In genomic region chr14:54218721-54219120, GRCm38 (mm10) we compare ENCODE assay signal across 23 mouse cellular contexts. TPM values are rescaled to one million over a fixed set of nuclear protein-coding genes. Genes with fewer than 3 reads are reported as not detected.
DNase-seq lines count a peak whose midpoint lies in the region; ATAC-seq lines count a peak whose summit lies in the region.
"Had no signal": no experiment of that assay in that cellular context is flagged by ENCODE, and none has a peak within 500 bp of the region (broad histone marks: within the 10 kb centered on the region; RNA-seq: fewer than 3 reads in every experiment).

No protein-coding gene starts in this region.

- peak overlapping the region; percentile 19; the same call in 1 of the 2 replicates for H3K4me2 ChIP-seq in limb, embryonic 12.5 days
- H3K4me2 ChIP-seq: embryonic facial prominence, embryonic 15.5 days; liver, embryonic 13.5 days; lung, embryonic 14.5 days had no signal

- DNase-seq in embryo, embryonic 11 days: peak; percentile 33
- no peak for DNase-seq in embryo, embryonic 10.5 days (ENCODE audit: low spot score)
- DNase-seq in thymus, postnatal 36 days: peak; percentile 23 to 27
- no peak for DNase-seq in thymus, postnatal 0 days (ENCODE audit: low spot score)
- no peak for DNase-seq in adrenal gland, adult 8-10 months
- DNase-seq in forebrain, embryonic 10.5 days (ENCODE audit: extremely low spot score, low spot score): no peak
- no peak for DNase-seq in lung, postnatal 4 days
- DNase-seq: cerebellum, adult 2 months; cerebellum, postnatal 36 days; gastrocnemius, postnatal 10 days; kidney, adult 8-10 months; kidney, postnatal 14 days; layer of hippocampus, postnatal 36 days; liver, embryonic 13.5 days; lung, embryonic 14.5 days; lung, postnatal 36 days had no signal

- no peaks in the 10 kb centered on the region for H3K9me3 ChIP-seq in limb, embryonic 12.5 days
- no peaks in the 10 kb centered on the region for H3K9me3 ChIP-seq in forebrain, embryonic 10.5 days
- H3K9me3 ChIP-seq: embryonic facial prominence, embryonic 15.5 days; G1E; heart, embryonic 10.5 days; hindbrain, embryonic 10.5 days; liver, embryonic 13.5 days; midbrain, embryonic 10.5 days had no signal

- no peak overlapping the region for H3K27ac ChIP-seq in limb, embryonic 12.5 days
- no peak overlapping the region for H3K27ac ChIP-seq in forebrain, embryonic 10.5 days
- H3K27ac ChIP-seq: embryonic facial prominence, embryonic 15.5 days; layer of hippocampus, adult 2 months; liver, embryonic 13.5 days had no signal

- peaks cover 19% of the 10 kb centered on the region for H3K4me1 ChIP-seq in limb, embryonic 12.5 days (replicated peaks)
- peaks cover 12% of the 10 kb centered on the region for H3K4me1 ChIP-seq in forebrain, embryonic 10.5 days

- ATAC-seq in limb, embryonic 12.5 days (ENCODE audit: insufficient number of reproducible peaks, insufficient read depth, low FRiP score, low TSS enrichment, low read depth): no peak

- no peaks in the 10 kb centered on the region for H3K27me3 ChIP-seq in limb, embryonic 12.5 days
- H3K27me3 ChIP-seq in forebrain, embryonic 10.5 days (ENCODE audit: poor library complexity, severe bottlenecking): no peaks in the 10 kb centered on the region; the same call in 1 of the 2 replicates
- H3K27me3 ChIP-seq: embryonic facial prominence, embryonic 15.5 days had no signal

- no peak overlapping the region for H3K4me3 ChIP-seq in limb, embryonic 12.5 days (replicated peaks)
- H3K4me3 ChIP-seq in forebrain, embryonic 10.5 days: no peak overlapping the region
- H3K4me3 ChIP-seq: embryonic facial prominence, embryonic 15.5 days; heart, embryonic 10.5 days; hindbrain, embryonic 10.5 days; layer of hippocampus, adult 2 months; liver, embryonic 13.5 days; midbrain, embryonic 10.5 days had no signal

- no peak overlapping the region for H3K9ac ChIP-seq in limb, embryonic 12.5 days (replicated peaks)
- H3K9ac ChIP-seq: embryonic facial prominence, embryonic 15.5 days; liver, embryonic 13.5 days; lung, embryonic 14.5 days had no signal

- H3K36me3 ChIP-seq in limb, embryonic 12.5 days: no peaks in the 10 kb centered on the region
- H3K36me3 ChIP-seq in forebrain, embryonic 10.5 days (replicated peaks): no peaks in the 10 kb centered on the region
- H3K36me3 ChIP-seq: embryonic facial prominence, embryonic 15.5 days; G1E; heart, embryonic 10.5 days; hindbrain, embryonic 10.5 days; liver, embryonic 13.5 days; midbrain, embryonic 10.5 days had no signal

- 20% methylated on average over 9 of the region's 9 CpGs for WGBS in limb, embryonic 12.5 days
- 82% methylated on average over 9 of the region's 9 CpGs for WGBS in forebrain, embryonic 10.5 days

RNA-seq across cellular contexts. Expression of gene Dad1, which starts 35.2 kb away (rescaled TPM):
- polyA plus RNA-seq in thymus, postnatal 0 days (2015; fragmentation: Nextera tagmentation; extraction: Ambion mirVana): 400 and 426 TPM in 2 replicates
- 240 and 247 TPM in 2 replicates for polyA plus RNA-seq in limb, embryonic 12.5 days (2016; fragmentation: Nextera tagmentation; extraction: Ambion mirVana)
- total RNA-seq in adrenal gland, adult 8-10 months (2022): 100 to 1,000 TPM; 387 to 496 (median 428) TPM
- polyA plus RNA-seq in forebrain, embryonic 10.5 days (2016; fragmentation: Nextera tagmentation; extraction: Ambion mirVana): 247 and 249 TPM in 2 replicates

RNA-seq across cellular contexts. Expression of gene Abhd4, which starts 35.3 kb away (rescaled TPM):
- 19.2 and 19.7 TPM in 2 replicates for polyA plus RNA-seq in thymus, postnatal 0 days (2015; fragmentation: Nextera tagmentation; extraction: Ambion mirVana)
- polyA plus RNA-seq in limb, embryonic 12.5 days (2016; fragmentation: Nextera tagmentation; extraction: Ambion mirVana): 37.6 and 42.5 TPM in 2 replicates
- 100 to 1,000 TPM; 810 to 947 (median 895) TPM for total RNA-seq in adrenal gland, adult 8-10 months (2022)
- polyA plus RNA-seq in forebrain, embryonic 10.5 days (2016; fragmentation: Nextera tagmentation; extraction: Ambion mirVana): 42.5 and 44.0 TPM in 2 replicates

Comparison
In these comparisons a context has a peak if more than half of its experiments do, and no peak if none do; other contexts are left out.
1. DNase-seq: peak in embryo, embryonic 11 days (single experiment) and thymus, postnatal 36 days (2 of 2); none in embryo, embryonic 10.5 days (single experiment), thymus, postnatal 0 days (single experiment), adrenal gland, adult 8-10 months (single experiment), forebrain, embryonic 10.5 days (single experiment) and lung, postnatal 4 days (0 of 2).